Mouse (Mus musculus) heart, embryonic 13.5 days (tissue): ENCODE measurements around the gene Atp2b2. TPM values are rescaled to one million over a fixed set of nuclear protein-coding genes. Genes with fewer than 3 reads are reported as not detected.

ENCODE experiments used
- ATAC-seq: fragments of 200-750 bp; cut with Nextera tagmentation; 2 replicates; pipeline ENCODE4 v1.8.0; 2017; ENCODE audit warnings: moderate TSS enrichment; ENCODE audit not compliant: insufficient number of reproducible peaks, low FRiP score, low TSS enrichment; ENCODE audit errors: extremely low read depth
- H3K27ac ChIP-seq: fragments of 300-500 bp; sonication (generic); replicated peaks from 2 replicates; pipeline ENCODE4 v1.5.1; 2015; ENCODE audit warnings: moderate library complexity, mild to moderate bottlenecking, inconsistent platforms
- H3K27me3 ChIP-seq: fragments of 300-500 bp; sonication (generic); replicated peaks from 2 replicates; pipeline ENCODE4 v1.6.1; 2015; ENCODE audit warnings: mild to moderate bottlenecking, inconsistent platforms
- H3K36me3 ChIP-seq: fragments of 300-500 bp; sonication (generic); 2 replicates; pipeline ENCODE4 v1.6.1; 2015; ENCODE audit warnings: mild to moderate bottlenecking, inconsistent platforms
- H3K4me1 ChIP-seq: fragments of 300-500 bp; sonication (generic); 2 replicates; pipeline ENCODE4 v1.6.1; 2015; ENCODE audit warnings: inconsistent platforms
- H3K4me2 ChIP-seq: fragments of 300-500 bp; sonication (generic); 2 replicates; pipeline ENCODE4 v1.6.1; 2015; ENCODE audit warnings: inconsistent platforms, mild to moderate bottlenecking, moderate library complexity
- H3K4me3 ChIP-seq: fragments of 300-500 bp; sonication (generic); 2 replicates; pipeline ENCODE4 v1.5.1; 2015; ENCODE audit warnings: moderate library complexity, mild to moderate bottlenecking, inconsistent platforms
- H3K9ac ChIP-seq: fragments of 300-500 bp; sonication (generic); 2 replicates; pipeline ENCODE4 v1.6.1; 2015; ENCODE audit warnings: inconsistent platforms, mild to moderate bottlenecking, moderate library complexity
- H3K9me3 ChIP-seq: fragments of 300-500 bp; sonication (generic); 2 replicates; pipeline ENCODE4 v1.6.1; 2016; ENCODE audit warnings: inconsistent platforms
- WGBS: fragments of 180-500 bp; shearing (Covaris S2); methylation state at CpG from one replicate; pipeline ENCODE4 v1.1.7; 2015; ENCODE audit warnings: mixed read lengths; 5-methylcytosine and 5-hydroxymethylcytosine counted together
- polyA plus RNA-seq: library from polyadenylated mRNA; unstranded; fragments of >200 nt; fragmentation: Nextera tagmentation; extraction: Ambion mirVana; gene quantifications from 2 replicates; pipeline ENCODE4 v1.2.1, GENCODE M21; 2015

Atp2b2 gene
- 0.07 and 0.18 TPM in 2 replicates for polyA plus RNA-seq

DNA sequence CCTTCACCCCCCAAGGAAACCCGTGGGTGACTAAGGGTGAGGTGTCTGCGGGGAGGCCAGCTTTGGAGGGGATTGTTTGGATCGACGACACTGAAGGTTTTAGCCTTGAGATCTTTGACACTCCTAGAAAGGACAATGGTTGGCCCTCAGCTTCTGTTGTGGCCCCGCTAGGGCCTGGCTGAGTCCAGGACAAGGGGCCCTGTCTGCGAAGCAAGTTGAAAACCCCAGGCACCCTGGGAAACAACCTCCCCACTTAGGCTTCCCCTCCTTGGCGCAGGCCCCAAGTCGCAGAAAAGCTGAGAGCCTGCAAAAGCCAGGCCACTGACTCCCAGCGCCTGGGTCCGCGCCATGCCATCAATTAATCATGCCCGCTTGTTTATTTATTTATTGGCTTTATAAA lies at the start of gene Atp2b2:
Gene Atp2b2 (minus strand): TSS at position 282 of the 400 bp plus-strand sequence.
- ATAC-seq: no peak
- H3K27me3 ChIP-seq: peaks cover 87% of the 10 kb centered on the region
- H3K4me1 ChIP-seq: peaks cover 5% of the 10 kb centered on the region; the same call in 1 of the 2 replicates
- H3K9ac ChIP-seq: peak within 1 kb of the TSS; percentile 71
- peak within 1 kb of the TSS; percentile 59 for H3K4me3 ChIP-seq
- H3K27ac ChIP-seq: no peak within 1 kb of the TSS
- H3K9me3 ChIP-seq: no peaks in the 10 kb centered on the region
- 27% methylated on average over 12 of the region's 12 CpGs for WGBS
- H3K4me2 ChIP-seq: peak within 1 kb of the TSS; percentile 87
- H3K36me3 ChIP-seq: no peaks in the 10 kb centered on the region

DNA sequence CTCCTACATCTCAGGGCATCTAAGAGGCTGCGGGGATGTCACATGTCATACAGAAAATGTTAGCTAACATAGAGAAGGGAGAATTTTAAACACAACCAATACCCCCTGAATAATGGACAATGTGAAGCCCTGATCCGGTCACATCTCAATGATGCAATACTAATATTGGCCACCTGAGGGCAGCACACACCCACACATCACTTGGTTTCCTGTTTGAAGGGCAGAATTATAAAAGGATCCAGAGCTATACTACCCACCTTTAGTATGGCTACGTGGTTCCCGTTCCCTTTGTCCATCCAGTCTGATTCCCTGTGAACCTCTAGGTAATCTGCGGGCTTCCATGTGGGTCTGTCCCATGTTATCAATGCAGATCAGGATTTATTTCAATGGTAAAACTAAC lies 47.2 kb upstream of the Atp2b2 start:
- H3K4me2 ChIP-seq: no peak overlapping the region
- H3K36me3 ChIP-seq: no peaks in the 10 kb centered on the region
- no peaks in the 10 kb centered on the region for H3K9me3 ChIP-seq
- ATAC-seq: no peak
- H3K27ac ChIP-seq: no peak overlapping the region
- 11% methylated on average over 5 of the region's 5 CpGs for WGBS
- H3K27me3 ChIP-seq: peaks cover 59% of the 10 kb centered on the region
- H3K4me3 ChIP-seq: no peak overlapping the region
- no peaks in the 10 kb centered on the region for H3K4me1 ChIP-seq
- H3K9ac ChIP-seq: no peak overlapping the region

DNA sequence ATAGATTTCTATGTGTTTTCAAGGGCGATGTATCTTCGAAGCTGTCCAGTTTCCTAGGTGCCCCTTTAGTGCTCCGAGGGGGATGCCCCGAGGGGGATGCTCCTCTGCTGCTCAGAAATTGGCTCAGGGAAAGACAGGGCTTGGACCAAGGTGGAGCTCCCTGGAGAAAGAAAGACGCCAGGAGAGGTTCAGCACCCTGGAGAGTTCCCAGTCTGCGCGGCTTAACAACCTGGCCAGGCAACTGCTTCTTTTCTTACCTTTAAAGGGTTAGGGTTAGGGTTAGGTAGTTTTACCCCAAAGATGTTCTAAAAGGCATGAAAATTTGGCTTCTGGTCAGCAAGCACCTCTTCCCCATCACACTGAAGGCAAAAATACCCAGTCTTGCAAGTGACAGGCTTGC lies 44.7 kb upstream of the Atp2b2 start:
- H3K4me1 ChIP-seq: no peaks in the 10 kb centered on the region
- no peak for ATAC-seq
- H3K4me3 ChIP-seq: no peak overlapping the region
- no peak overlapping the region for H3K27ac ChIP-seq
- H3K9me3 ChIP-seq: no peaks in the 10 kb centered on the region
- H3K9ac ChIP-seq: no peak overlapping the region
- H3K36me3 ChIP-seq: no peaks in the 10 kb centered on the region
- peaks cover 41% of the 10 kb centered on the region for H3K27me3 ChIP-seq
- WGBS: 23% methylated on average over 7 of the region's 7 CpGs
- H3K4me2 ChIP-seq: no peak overlapping the region

DNA sequence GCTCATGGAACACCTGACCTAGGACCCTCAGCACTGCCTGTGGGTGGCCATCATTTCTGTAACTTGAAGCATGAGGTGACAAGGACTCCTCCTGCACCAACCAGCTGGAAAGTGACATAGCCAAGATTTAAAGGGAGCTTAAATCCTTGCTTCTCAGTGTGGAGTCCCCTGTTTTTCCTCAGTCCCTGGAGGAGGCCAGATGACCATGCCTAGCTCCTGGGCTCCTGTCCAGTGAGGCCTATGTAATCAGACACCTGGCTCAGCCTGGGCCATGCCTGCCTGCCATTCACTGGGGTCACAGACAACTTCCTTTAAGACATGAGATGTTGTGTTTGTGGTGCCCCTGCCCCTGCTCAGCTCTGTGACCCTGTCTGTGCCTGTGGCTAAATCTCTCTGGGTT lies 36.1 kb upstream of the Atp2b2 start:
- Histone ChIP-seq H3K36me3 (no peaks in the 10 kb centered on the region), H3K9me3 (no peaks in the 10 kb centered on the region), H3K4me2 (no peak overlapping the region), H3K4me1 (no peaks in the 10 kb centered on the region), H3K4me3 (no peak overlapping the region), H3K27me3 (peaks cover 22% of the 10 kb centered on the region; the same call in 1 of the 2 replicates), H3K9ac (no peak overlapping the region), H3K27ac (no peak overlapping the region)
- no peak for ATAC-seq

DNA sequence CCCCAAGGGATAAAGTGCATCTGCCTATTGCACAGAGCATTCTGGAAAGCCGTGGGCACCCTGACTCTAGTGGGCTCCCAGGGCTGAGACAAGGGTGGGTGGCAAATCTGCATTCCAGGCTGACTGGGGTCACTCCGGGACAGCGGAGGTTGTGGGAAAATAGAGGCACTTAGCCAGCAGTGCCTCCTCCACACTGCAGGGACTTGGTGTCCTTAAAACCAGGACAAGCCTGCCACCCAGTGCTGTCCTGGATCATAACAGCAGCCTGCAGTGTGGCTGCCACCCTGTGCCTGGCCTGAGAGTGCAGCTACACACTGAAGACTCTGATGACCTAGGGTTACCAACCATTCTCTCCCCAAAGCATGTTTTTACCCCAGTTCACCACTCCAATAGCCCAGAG lies 34.1 kb upstream of the Atp2b2 start:
- H3K27me3 ChIP-seq: peaks cover 38% of the 10 kb centered on the region; the same call in 1 of the 2 replicates
- WGBS: 53% methylated on average over 3 of the region's 3 CpGs
- no peak overlapping the region for H3K9ac ChIP-seq
- no peak overlapping the region for H3K4me2 ChIP-seq
- H3K36me3 ChIP-seq: no peaks in the 10 kb centered on the region
- H3K4me1 ChIP-seq: no peaks in the 10 kb centered on the region
- ATAC-seq: no peak
- no peak overlapping the region for H3K27ac ChIP-seq
- no peaks in the 10 kb centered on the region for H3K9me3 ChIP-seq
- H3K4me3 ChIP-seq: no peak overlapping the region

DNA sequence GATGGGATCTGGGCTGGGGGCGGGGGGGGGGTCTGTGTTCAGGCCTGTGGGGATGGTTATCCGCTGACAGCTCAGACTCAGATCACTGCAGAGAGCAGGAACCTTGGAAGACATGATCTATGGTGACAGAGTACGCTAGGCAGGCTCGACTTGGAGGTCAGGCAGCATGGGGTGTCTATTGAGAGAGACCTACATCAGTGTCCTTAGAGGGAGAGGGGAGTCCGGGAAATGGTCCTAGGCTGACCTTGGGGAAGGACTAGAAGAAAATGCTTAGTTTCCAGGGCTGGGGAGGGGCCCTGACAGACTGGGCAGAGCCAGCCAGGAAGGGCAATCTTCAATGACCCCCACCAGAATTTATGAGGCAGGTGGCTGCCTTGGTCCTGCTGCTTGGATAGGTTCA lies 33.6 kb upstream of the Atp2b2 start:
- H3K4me1 ChIP-seq: no peaks in the 10 kb centered on the region
- H3K4me2 ChIP-seq: no peak overlapping the region
- H3K27ac ChIP-seq: no peak overlapping the region
- no peaks in the 10 kb centered on the region for H3K36me3 ChIP-seq
- H3K27me3 ChIP-seq: peaks cover 40% of the 10 kb centered on the region; the same call in 1 of the 2 replicates
- no peaks in the 10 kb centered on the region for H3K9me3 ChIP-seq
- 52% methylated on average over 5 of the region's 5 CpGs for WGBS
- H3K9ac ChIP-seq: no peak overlapping the region
- H3K4me3 ChIP-seq: no peak overlapping the region
- ATAC-seq: no peak; the same call in 1 of the 2 replicates

DNA sequence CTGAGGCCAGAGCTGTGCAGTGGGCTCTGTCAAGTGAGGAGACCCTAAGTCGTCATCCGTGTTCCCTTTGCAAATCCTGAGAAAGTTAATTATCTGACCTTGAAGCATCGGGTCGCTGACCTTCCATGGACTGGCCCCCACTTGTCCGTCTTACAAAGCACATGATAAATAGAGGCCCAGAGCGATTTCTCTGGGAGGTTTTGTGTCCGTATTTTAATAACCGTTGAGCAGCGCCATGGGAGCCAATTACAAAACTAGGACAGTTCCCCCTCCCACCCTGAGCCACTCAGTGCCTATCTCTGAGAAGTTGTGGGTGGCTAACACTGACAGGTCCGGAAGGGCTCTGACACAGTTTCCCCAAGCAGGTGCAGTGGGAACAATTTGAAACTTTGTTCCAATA lies 32.5 kb upstream of the Atp2b2 start:
- WGBS: 70% methylated on average over 10 of the region's 10 CpGs
- Histone ChIP-seq H3K4me2 (no peak overlapping the region), H3K4me1 (no peaks in the 10 kb centered on the region), H3K27me3 (peaks cover 52% of the 10 kb centered on the region; the same call in 1 of the 2 replicates), H3K27ac (no peak overlapping the region), H3K36me3 (no peaks in the 10 kb centered on the region), H3K9ac (no peak overlapping the region), H3K4me3 (no peak overlapping the region), H3K9me3 (no peaks in the 10 kb centered on the region)
- no peak for ATAC-seq

DNA sequence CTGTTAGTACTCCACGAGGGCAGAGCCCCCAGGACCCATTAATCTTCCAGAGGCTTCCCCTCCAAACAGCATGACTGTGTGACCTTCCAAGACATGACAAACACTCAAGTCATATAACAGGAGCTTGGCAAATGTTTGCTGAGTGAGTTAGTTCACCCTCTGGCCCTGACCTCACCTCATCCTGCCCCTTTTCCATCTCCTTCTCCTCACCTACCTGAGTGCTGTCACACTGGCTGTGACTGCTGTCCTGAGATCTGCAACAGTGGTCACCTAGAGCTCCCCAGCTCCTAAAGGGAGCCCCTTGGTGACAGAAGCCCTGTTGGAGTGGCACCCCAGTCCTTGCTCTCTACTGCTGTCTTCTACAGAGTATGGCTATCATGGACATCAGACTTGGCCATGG lies 31.8 kb upstream of the Atp2b2 start:
- WGBS: 33% methylated on average over 1 of the region's 1 CpGs
- H3K9ac ChIP-seq: no peak overlapping the region
- peaks cover 57% of the 10 kb centered on the region; the same call in 1 of the 2 replicates for H3K27me3 ChIP-seq
- H3K27ac ChIP-seq: no peak overlapping the region
- H3K4me2 ChIP-seq: no peak overlapping the region
- no peaks in the 10 kb centered on the region for H3K4me1 ChIP-seq
- H3K36me3 ChIP-seq: no peaks in the 10 kb centered on the region
- no peak overlapping the region for H3K4me3 ChIP-seq
- ATAC-seq: no peak
- H3K9me3 ChIP-seq: no peaks in the 10 kb centered on the region

DNA sequence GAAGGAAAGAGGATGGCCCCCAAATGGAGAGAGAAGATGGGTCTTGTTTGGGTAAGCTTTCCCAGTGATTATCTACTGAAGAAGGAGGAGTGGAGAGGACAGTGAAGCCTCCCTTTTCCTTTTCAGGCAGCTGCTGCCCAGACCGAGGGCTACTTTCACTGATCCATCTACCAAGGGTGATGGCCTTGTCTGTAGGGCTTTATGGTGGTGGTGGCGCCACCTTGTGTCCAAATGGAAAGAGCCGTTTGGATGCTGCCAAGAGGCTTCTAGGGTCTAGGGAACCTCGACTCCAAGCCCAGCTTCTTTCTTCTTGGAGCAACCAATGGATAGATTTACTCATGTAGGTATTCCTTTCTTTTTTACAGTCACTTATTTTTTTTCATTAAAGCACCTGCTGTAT lies 29.2 kb upstream of the Atp2b2 start:
- H3K27ac ChIP-seq: no peak overlapping the region
- no peaks in the 10 kb centered on the region for H3K9me3 ChIP-seq
- no peak overlapping the region for H3K4me2 ChIP-seq
- WGBS: 6% methylated on average over 4 of the region's 4 CpGs
- H3K4me1 ChIP-seq: no peaks in the 10 kb centered on the region
- no peak overlapping the region for H3K9ac ChIP-seq
- H3K36me3 ChIP-seq: no peaks in the 10 kb centered on the region
- H3K4me3 ChIP-seq: no peak overlapping the region
- ATAC-seq: no peak
- H3K27me3 ChIP-seq: peaks cover 56% of the 10 kb centered on the region; the same call in 1 of the 2 replicates

DNA sequence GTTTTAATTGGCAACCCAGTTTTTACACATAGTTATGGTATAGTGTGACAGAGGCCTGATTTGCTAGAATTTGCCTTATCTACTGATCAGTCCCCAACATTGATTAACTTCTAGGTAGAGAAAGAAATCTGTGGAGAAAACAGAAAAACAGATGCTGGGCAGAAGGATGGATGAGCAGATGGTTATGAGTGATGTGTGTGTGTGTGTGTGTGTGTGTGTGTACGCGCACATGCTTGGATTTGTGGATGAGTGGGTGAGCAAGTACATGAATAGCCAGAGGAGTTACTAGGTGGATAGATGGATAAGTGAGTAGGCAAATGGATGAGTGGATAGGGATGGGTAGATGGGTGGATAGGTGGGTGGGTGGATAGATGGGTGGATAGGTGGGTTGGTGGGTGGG lies 20.7 kb upstream of the Atp2b2 start:
- H3K27me3 ChIP-seq: peaks cover 39% of the 10 kb centered on the region
- 84% methylated on average over 2 of the region's 2 CpGs for WGBS
- H3K36me3 ChIP-seq: no peaks in the 10 kb centered on the region
- H3K9ac ChIP-seq: no peak overlapping the region
- H3K4me3 ChIP-seq: no peak overlapping the region
- H3K27ac ChIP-seq: no peak overlapping the region
- no peaks in the 10 kb centered on the region for H3K9me3 ChIP-seq
- H3K4me1 ChIP-seq: no peaks in the 10 kb centered on the region
- no peak for ATAC-seq
- H3K4me2 ChIP-seq: no peak overlapping the region

DNA sequence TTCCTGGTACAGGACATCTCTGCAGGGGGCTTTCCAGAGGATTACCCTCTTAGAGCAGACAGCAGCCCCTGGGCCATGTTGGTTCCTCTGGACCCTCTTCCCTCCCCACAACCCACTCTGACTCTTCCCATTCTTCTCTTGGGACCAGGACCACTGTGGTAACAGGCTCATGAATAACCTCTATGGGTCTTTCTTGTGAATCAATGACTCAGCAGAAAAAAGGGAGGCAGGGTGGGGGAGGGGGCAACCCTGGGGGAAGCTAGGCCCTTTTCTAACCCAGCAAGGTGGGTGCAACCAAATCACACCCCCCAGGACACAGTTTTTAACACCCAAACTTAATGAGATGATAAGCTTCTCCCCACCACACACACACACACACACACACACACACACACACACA lies 20.3 kb upstream of the Atp2b2 start:
- no peaks in the 10 kb centered on the region for H3K4me1 ChIP-seq
- no peak overlapping the region for H3K27ac ChIP-seq
- H3K27me3 ChIP-seq: peaks cover 42% of the 10 kb centered on the region
- H3K36me3 ChIP-seq: no peaks in the 10 kb centered on the region
- H3K4me2 ChIP-seq: no peak overlapping the region
- no peak overlapping the region for H3K9ac ChIP-seq
- no peaks in the 10 kb centered on the region for H3K9me3 ChIP-seq
- no peak overlapping the region for H3K4me3 ChIP-seq
- ATAC-seq: no peak

DNA sequence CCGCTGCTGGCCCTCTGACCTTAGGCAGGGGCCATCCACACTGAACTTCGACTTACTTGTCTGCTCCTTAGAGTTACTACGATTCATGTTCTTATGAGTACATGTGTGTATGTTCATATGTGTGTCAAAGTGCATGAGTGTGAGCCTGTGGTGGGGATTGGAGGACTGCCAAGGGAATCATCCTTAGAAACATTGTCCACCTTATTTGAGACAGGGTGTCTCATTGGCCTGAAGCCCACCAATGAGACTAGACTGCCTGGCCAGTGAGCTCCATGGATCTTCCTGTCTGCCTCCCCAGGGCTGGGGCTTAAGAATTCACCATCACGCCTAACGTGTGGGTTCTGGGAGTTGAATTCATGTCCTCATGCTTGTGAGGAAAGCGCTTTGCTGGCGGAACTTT lies 16.8 kb upstream of the Atp2b2 start:
- Histone ChIP-seq H3K4me2 (no peak overlapping the region), H3K4me1 (no peaks in the 10 kb centered on the region), H3K9me3 (no peaks in the 10 kb centered on the region), H3K9ac (no peak overlapping the region), H3K4me3 (no peak overlapping the region), H3K27ac (no peak overlapping the region), H3K36me3 (no peaks in the 10 kb centered on the region), H3K27me3 (peaks cover 42% of the 10 kb centered on the region)
- WGBS: 84% methylated on average over 7 of the region's 7 CpGs
- ATAC-seq: no peak
